Mouse (Mus musculus): ENCODE results near the gene Nmt2.

GRCm38 (mm10) chr2:3273349-3273748, 10.7 kb upstream of the Nmt2 start:
- TF ChIP-seq POLR2A (IDR thresholded peaks at IDR 0.05; ENCODE audit: borderline replicate concordance, low read depth, low read length) (no peak), CTCF (IDR thresholded peaks at IDR 0.05; ENCODE audit: low read depth, low read length) (no peak)
